Mouse (Mus musculus): ENCODE data around the gene Ap1s1.

Gene Ap1s1

GRCm38 (mm10) chr5:137065454-137065853 is 19.5 kb upstream of the Ap1s1 start:
- DNase-seq (ENCODE audit: low read depth, low spot score), result no peak

DNA sequence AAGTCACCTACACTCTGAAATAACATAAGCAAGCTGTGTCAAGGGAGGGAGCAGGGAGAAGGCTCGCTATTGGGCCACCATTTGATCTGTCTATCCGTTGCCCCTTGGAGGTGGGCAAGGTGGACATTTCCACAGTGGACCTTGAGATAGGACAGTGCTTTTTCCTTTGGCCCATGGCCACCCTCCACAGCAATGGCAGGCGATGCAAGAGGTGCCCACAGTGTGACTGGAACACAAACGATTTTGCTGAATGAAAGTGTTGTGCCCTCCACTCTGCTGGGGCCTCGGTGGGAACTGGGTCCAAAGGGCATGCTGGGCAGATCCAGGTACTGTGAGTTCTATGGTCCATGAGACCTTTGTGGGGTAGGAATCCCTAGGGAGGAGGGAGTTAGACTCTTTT is 16.7 kb upstream of the Ap1s1 start:
- no peak for DNase-seq (ENCODE audit: low read depth, low spot score)

DNA sequence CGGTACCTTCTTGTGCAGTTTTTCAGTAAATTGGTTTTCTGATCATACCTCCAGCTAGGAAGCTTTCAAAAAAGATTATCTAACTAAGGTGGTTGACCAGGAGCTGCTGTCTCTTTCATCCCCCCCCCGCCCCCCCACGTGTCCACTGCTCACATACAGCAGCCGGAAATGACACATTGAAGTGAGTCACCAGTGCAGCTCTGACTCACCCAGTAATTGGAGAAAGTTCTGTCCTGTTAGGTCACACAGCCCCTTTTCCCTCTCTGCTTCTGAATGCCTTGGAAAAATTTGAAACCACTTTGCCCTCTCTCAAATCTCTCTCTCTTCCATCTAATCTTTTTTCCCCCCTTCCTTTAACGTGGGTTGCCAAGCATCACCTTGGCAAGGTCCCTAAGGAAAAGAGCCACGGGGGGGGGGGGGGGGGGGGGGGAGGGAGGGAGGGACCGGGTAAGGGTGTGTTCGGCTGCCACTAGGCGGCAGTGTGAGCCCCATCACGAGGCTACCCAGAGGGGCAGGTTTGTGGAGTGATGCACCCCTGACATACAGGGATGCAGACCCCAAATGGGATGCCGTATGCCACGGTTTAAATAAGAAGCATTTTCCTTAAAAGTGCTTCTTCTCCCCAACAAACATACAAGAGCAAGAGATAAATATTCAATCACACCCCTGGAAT is 16.0 kb upstream of the Ap1s1 start:
- peak; percentile 34 for DNase-seq (ENCODE audit: low read depth, low spot score)

DNA sequence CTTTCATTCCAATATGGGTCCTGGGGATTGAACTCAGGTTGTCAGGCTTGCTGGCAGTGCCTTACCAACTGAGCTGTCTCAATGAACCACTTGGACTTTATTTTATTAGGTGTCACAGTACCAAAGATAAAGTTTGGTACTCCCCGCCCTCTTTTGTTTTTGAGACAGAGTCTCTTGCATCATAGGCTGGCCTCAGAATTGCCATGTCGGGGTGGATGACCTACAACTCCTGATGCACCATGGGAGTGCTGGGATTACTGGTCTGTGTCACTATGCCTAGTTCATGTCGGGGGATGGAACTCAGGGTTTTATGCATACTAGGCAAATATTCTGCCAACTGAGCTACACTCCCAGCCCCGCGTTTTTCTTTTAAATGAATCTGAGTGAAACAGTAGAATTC is 8.9 kb upstream of the Ap1s1 start:
- no peak for DNase-seq (ENCODE audit: low read depth, low spot score)

DNA sequence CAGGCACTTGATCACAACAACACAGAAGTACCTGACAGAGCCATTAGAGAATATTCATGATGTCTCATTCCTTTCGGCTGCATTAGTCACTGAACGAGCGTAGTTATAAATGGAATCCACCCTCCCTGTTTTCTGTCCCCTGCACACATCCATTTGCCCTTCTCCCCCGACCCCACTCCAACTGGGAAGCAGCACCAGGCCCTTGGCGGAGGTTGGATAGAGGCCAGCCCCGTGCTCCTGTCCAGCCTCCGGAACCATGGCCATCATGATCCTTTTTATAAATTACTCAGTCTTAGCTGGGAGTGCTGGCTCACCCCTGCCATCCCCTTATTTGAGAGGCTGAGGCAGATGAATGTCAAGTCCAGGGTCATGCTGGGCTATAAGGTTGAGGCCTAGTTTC is 8.4 kb upstream of the Ap1s1 start:
- no peak for DNase-seq (ENCODE audit: low read depth, low spot score)

DNA sequence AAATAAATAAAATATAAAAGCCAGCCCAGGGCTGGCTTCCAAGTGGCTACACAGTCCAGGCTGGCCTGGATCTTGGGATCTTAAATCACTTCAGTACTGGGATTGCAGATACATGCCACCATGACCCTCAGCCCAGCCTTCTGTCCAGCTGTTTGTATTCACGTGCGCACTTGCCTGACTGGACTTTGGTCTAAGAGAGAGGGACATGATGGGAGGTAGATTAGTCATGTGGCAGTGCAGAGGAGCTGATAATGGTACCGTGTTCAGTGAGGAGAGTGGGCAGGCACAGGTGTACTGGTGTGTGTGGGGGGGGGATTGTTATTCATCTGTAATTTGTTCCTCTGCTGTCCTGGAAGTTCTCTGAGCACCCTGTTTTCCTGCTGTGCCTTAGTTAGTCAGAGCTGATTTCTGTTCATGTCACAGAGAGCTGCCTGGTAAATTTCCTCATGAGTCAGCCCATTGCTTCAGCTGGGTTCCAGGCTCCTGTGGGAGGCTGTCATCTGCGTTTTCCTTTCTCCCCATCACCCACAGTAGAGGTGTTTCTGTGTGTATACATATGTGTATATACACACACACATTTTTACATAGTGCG is 6.1 kb upstream of the Ap1s1 start:
- DNase-seq (ENCODE audit: low read depth, low spot score), result no peak

GRCm38 (mm10) chr5:137051125-137051524 is 5.2 kb upstream of the Ap1s1 start:
- no peak for DNase-seq (ENCODE audit: low read depth, low spot score)

GRCm38 (mm10) chr5:137046991-137047390 is 1.1 kb upstream of the Ap1s1 start:
- peak; percentile 10 for DNase-seq (ENCODE audit: low read depth, low spot score)

GRCm38 (mm10) chr5:137046324-137046718 is 386 bp upstream of the Ap1s1 start:
- DNase-seq (ENCODE audit: low read depth, low spot score), result no peak

- no peak for DNase-seq (ENCODE audit: low read depth, low spot score)
Measured at GRCm38 (mm10) chr5:137043997-137044396, 1.9 kb downstream of the Ap1s1 start.

DNA sequence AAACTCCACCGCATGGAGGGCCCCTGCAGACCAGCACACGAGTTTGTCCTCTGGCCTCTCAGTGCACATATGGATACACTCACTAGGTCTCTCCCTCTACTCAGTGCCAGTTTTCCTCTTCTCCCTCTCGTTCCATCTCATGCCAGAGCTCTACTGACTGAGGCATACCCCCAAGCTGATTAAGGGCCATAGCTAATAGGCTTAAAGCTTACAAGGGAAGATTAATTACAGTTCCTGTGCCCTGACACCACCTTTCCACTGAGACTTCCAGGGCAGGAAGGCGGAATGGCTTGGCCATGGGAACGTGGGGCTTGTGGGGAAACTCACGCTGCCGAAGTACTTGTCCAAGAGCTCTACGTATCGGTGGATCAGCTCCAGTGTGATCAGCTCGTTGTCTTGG is 4.5 kb downstream of the Ap1s1 start:
- no peak for DNase-seq (ENCODE audit: low read depth, low spot score)

GRCm38 (mm10) chr5:137039453-137039852 is 6.5 kb downstream of the Ap1s1 start:
- DNase-seq (ENCODE audit: low read depth, low spot score), result no peak

- no peak for DNase-seq (ENCODE audit: low read depth, low spot score)
Measured at GRCm38 (mm10) chr5:137036211-137036610, 9.7 kb downstream of the Ap1s1 start.

- peak; percentile 94 for DNase-seq (ENCODE audit: low read depth, low spot score)
Measured at GRCm38 (mm10) chr5:137032641-137033074, 13.3 kb downstream of the Ap1s1 start.

GRCm38 (mm10) chr5:137032033-137032421 is 13.9 kb downstream of the Ap1s1 start:
- DNase-seq (ENCODE audit: low read depth, low spot score), result peak; percentile 60

DNA sequence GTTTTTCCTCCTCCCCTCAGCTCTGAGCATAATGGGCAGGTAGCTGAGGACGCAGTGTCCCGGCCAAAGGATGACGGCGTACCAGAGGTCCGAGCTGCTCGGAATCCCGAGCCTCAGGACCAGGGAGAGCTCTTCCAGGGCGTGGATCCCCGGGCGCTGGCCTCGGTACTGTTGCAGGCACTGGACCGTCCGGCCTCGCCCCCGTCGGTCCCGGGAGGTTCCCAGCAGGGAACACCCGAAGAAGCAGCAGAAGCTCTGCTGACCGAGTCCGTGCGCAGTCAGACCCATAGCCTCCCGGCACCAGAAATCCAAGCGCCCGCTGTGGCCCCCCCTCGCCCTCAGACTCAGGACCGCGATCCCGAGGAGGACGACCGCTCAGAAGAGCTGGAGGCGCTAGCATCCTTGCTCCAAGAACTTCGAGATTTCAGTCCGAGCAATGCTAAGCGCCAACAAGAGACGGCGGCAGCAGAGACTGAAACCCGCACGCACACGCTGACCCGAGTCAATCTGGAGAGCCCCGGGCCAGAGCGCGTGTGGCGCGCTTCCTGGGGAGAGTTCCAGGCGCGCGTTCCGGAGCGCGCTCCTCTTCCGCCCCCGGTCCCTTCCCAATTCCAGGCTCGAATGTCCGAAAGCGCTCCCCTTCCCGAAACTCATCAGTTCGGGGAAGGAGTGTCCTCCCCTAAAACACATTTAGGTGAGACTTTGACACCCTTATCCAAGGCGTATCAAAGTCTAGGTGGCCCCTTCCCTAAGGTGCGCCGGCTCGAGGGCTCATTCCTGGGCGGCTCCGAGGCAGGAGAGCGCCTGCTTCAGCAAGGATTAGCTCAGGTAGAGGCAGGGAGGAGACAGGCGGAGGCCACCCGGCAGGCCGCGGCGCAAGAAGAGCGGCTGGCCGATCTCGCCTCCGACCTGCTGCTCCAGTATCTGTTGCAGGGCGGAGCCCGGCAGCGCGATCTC is 14.6 kb downstream of the Ap1s1 start:
- DNase-seq (ENCODE audit: low read depth, low spot score), result peak; percentile 30

DNA sequence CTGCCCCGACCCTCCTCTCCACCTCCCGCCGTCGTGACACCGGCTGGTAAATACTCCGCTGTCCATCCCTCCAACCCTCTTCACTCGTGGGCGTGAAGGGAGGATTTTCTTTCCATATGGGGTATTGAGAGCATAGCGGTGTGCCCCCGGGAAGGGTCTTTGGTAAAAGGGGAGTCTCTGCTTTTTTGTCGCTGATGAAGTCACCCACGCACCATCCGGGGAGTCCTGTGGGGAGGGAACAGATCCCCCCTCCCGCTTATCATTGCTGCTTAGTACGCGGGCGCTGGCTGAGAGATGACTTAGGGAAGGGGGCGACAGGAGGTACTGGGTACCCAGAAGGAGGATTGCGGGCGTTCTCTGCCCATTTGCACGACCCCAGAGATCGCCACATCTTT is 15.5 kb downstream of the Ap1s1 start:
- DNase-seq (ENCODE audit: low read depth, low spot score), result no peak

DNA sequence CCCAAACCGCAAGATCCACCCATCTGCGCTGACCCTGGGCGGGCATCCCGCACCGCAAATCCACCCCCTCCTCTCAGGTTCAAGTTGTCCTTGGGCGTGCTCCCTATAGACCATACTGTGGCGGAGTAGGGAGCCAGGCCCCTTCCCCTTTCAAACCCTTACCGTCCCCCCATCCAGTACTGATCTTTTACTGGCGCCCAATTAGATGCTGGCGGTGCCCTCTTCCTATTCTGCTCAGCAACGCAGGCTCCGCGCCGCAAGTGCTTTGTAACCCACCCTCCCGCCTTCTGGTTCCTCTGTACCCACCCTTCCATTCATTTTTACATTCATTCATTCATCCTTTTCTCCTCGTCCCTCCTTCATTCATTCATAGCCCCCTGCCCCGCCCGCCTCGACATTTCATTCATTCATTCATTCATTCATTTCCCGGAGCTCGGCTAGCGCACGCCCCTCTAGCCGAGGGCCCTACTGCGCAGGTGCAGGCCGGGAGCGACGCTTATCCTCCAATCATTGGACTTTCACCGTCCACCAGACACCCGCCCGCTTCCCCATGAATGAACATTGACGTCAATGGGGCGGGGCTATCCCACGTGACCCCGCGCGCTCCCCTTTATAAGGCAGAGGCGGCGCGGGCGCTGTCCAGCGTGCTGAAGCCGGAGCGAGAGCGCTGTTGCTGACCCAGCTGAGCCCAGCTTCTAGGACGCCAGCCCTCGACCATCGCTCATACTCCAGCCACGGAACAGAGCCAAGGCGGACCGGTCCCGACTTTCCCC is 16.1 kb downstream of the Ap1s1 start:
- peak; percentile 93 for DNase-seq (ENCODE audit: low read depth, low spot score)

DNA sequence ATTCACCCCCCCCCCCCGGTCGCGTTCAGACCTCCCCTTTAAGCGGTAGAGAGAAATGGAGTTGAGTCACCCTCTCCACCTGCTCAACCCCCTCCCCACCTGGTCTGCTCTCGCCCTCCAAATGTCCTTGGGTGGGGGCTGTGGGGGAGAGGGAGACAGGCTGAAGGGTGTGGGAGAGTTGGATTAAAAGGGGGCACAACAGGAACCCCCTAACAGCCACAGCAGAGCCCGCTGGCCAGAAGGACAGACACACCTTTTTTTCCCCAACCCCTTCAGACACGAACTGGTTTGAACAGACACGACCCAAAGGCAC is 16.7 kb downstream of the Ap1s1 start:
- peak; percentile 10 for DNase-seq (ENCODE audit: low read depth, low spot score)

DNA sequence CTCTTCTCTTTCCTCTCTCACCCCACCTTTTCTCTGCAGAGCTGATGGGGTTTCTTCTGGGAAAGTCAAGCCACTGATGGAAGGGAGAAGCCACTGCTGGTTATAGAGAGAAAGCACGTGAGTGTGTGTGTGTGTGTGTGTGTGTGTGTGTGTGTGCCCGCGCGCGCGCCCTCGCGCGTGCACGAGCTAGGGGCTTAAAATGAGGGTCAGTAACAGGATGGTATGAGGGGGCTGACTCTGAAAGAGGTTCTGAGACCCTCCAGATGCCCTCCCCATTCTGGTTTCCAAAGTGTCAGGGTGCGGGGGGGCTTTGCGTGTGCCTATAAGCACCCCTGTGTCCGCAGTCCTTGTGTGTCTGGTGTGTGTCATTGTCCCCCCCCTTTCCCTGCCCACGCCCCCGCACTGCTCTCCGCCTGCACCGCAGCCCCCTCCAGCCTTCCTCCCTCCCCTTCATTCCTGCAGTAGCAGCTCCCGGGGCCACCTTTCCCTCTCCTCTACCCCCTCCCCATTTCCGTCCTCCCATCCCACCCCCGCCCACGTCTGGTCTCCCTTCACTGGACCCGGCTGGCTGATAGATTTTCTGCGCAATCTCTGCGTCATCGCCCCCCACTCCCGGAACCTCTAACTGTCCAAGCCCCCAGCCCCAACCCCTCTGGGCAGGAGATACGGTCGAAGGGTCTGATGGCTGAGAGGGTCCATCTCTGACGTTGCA is 17.2 kb downstream of the Ap1s1 start:
- peak; percentile 18 for DNase-seq (ENCODE audit: low read depth, low spot score)

DNA sequence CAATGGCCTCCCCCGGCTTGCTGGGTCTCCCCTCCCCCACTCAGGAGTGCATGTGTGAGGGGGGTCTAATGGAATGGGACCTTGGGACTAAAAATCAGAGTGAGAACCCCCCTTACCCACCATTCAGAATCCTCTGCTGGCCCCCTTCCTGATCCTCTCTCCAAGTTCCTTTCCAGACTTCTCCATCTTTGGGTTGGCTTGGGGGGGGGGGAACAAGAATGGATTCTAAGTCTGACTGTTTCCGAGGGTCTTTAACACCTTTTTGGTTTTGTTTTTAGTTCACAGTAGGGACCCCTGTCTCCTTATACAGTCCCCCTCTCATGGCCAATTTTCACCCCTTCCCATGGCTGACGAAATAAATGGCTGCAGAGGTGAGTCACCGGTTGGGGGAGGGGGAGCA is 19.8 kb downstream of the Ap1s1 start, which contains the start of gene Vgf:
Gene Vgf (plus strand): TSS at position 301 of the 400 bp plus-strand sequence.
- no peak for DNase-seq (ENCODE audit: low read depth, low spot score)

Measured in CD4-positive helper T cell, adult 2 months (primary cell).